Mouse (Mus musculus) CH12.LX (cell line): ENCODE results near the gene Dmtf1. TPM values are rescaled to one million over a fixed set of nuclear protein-coding genes. Genes with fewer than 3 reads are reported as not detected.

Source experiments
- DNase-seq: peaks from one replicate; pipeline ENCODE4 v3.0.0-alpha.2; 2013; ENCODE audit errors: extremely low read depth
- H3K27ac ChIP-seq: 2 replicates; pipeline ENCODE4 v1.5.1; 2012; ENCODE audit warnings: low read depth, mild to moderate bottlenecking, control low read depth, moderate library complexity; ENCODE audit not compliant: insufficient read depth
- H3K27me3 ChIP-seq: replicated peaks from 2 replicates; pipeline ENCODE3; 2012; ENCODE audit warnings: inconsistent platforms
- H3K36me3 ChIP-seq, 2 experiments: replicated peaks in 1 of 2; 2 replicates each; pipeline versions ENCODE3 to v1.6.1; 2012; ENCODE audit warnings: inconsistent platforms in 1 of 2, low read length in 1 of 2, mild to moderate bottlenecking in 1 of 2, mixed read lengths in 1 of 2, moderate library complexity in 1 of 2; ENCODE audit not compliant: control insufficient read depth in 1 of 2, insufficient read depth in 1 of 2
- H3K4me1 ChIP-seq, 2 experiments: 2 replicates each; pipeline ENCODE4 v1.6.1; 2012; ENCODE audit warnings: inconsistent platforms in 1 of 2, moderate library complexity in 1 of 2; ENCODE audit not compliant: insufficient read depth in 2 of 2, control insufficient read depth in 1 of 2
- H3K4me2 ChIP-seq: 2 replicates; pipeline ENCODE4 v1.6.1; 2012; ENCODE audit warnings: low read depth, mild to moderate bottlenecking, control low read depth; ENCODE audit not compliant: poor library complexity, insufficient read depth, severe bottlenecking
- H3K4me3 ChIP-seq, 3 experiments: fragments of 150-350 bp in 1 of 3; sonication (generic) in 1 of 3; replicated peaks in 1 of 3; 2 replicates each; pipeline versions ENCODE3 to v1.5.1; 2011 to 2012; ENCODE audit warnings: low read depth in 2 of 3, low read length in 2 of 3, mild to moderate bottlenecking in 2 of 3, moderate library complexity in 2 of 3, control low read depth in 1 of 3, improper control_type of control experiment in 1 of 3, inconsistent platforms in 1 of 3, mixed read lengths in 1 of 3; ENCODE audit not compliant: poor library complexity in 1 of 3
- H3K79me2 ChIP-seq: replicated peaks from 2 replicates; pipeline ENCODE4 v1.6.1; 2012; ENCODE audit warnings: mild to moderate bottlenecking, moderate library complexity; ENCODE audit not compliant: control insufficient read depth, poor library complexity, insufficient read depth, severe bottlenecking; ENCODE audit errors: extremely low read depth
- H3K9ac ChIP-seq: 2 replicates; pipeline ENCODE4 v1.6.1; 2012; ENCODE audit warnings: low read depth, mild to moderate bottlenecking, control low read depth, moderate library complexity; ENCODE audit not compliant: insufficient read depth
- H3K9me3 ChIP-seq: replicated peaks from 2 replicates; pipeline ENCODE3; 2012; ENCODE audit warnings: low read length, inconsistent platforms, mixed read lengths
- BHLHE40 ChIP-seq: IDR thresholded peaks from 2 replicates; pipeline ENCODE4 v1.6.1; 2011; ENCODE audit warnings: mild to moderate bottlenecking, low read depth, low read length, improper control_type of control experiment
- E2F4 ChIP-seq: IDR thresholded peaks from 2 replicates; pipeline ENCODE4 v1.6.1; 2011; ENCODE audit warnings: low read depth, low read length, improper control_type of control experiment; ENCODE audit not compliant: insufficient replicate concordance
- EP300 ChIP-seq: IDR thresholded peaks from 2 replicates; pipeline ENCODE4 v1.6.1; 2011; ENCODE audit warnings: low read length, improper control_type of control experiment
- IRF4 ChIP-seq: IDR thresholded peaks from 2 replicates; pipeline ENCODE4 v1.6.1; 2014; ENCODE audit warnings: low read depth, mild to moderate bottlenecking, inconsistent platforms, low read length, improper control_type of control experiment
- JUND ChIP-seq: conservative IDR thresholded peaks from 2 replicates; pipeline ENCODE4 v1.6.1; 2011; ENCODE audit warnings: low read depth, low read length, improper control_type of control experiment
- MAFK ChIP-seq: IDR thresholded peaks from 2 replicates; pipeline ENCODE4 v1.6.1; 2011; ENCODE audit warnings: low read length, improper control_type of control experiment; ENCODE audit not compliant: insufficient replicate concordance
- NRF1 ChIP-seq: IDR thresholded peaks from 2 replicates; pipeline ENCODE4 v1.6.1; 2014; ENCODE audit warnings: low read depth, mild to moderate bottlenecking, inconsistent platforms, low read length, improper control_type of control experiment, moderate library complexity
- PAX5 ChIP-seq: IDR thresholded peaks from 2 replicates; pipeline ENCODE4 v1.6.1; 2012; ENCODE audit warnings: low read length, inconsistent platforms, mixed read lengths
- dilution Hi-C: fragments of 300-500 bp; cut with MboI; formaldehyde crosslinking; loops from 2 replicates; pipeline ENCODE4 v1.14.3; 2020; ENCODE audit warnings: low sequenced_read_pairs; ENCODE audit not compliant: extremely low pct_unique_long_range_greater_than_20kb, extremely low pct_ligation_motif_present
- in situ Hi-C: fragments of 300-500 bp; cut with MboI; formaldehyde crosslinking; loops from 3 replicates; pipeline ENCODE4 v1.14.3; 2019; ENCODE audit warnings: low sequenced_read_pairs, low pct_ligation_motif_present, low pct_unique_long_range_greater_than_20kb, mixed read lengths
- polyA plus RNA-seq: library from polyadenylated mRNA; unstranded; fragments of >175 nt; gene quantifications from 2 replicates; pipeline ENCODE4 v1.2.1, GENCODE M21; 2012; ENCODE audit warnings: low read depth; ENCODE audit not compliant: insufficient read length
- total RNA-seq, 2 experiments: library from RNA; depleted of rRNA; stranded (reverse); fragments of 300-350 nt in 1 of 2; fragments of >200 nt in 1 of 2; gene quantifications; 2 replicates each; pipeline ENCODE4 v1.2.3; 2012 to 2014

The Dmtf1 gene
- total and polyA plus RNA-seq, 3 experiments = 18.1 to 36.8 (median 30.6) TPM

DNA sequence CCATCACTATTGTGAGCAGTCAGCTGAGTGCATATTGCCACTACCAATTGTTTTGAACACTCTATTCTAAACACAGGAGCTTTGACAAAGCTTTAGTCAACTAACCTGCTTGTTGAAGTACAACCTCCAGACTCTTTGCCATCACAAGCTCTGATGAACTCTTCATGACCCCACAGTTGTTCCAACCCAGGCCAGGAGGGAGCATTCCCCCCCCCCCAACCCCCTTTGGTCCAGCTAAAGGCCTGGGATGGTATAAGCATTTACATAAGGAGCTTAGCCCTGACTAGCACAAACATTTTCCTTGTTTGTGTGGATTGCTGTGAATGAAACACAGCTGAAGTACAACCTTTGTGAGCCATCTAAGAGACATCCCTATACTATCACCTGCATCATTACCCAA, 4.8 kb downstream of the Dmtf1 start:
- H3K79me2 ChIP-seq = peaks cover 70% of the 10 kb centered on the region
- H3K27me3 ChIP-seq = no peaks in the 10 kb centered on the region
- H3K4me3 ChIP-seq = no peak overlapping the region
- H3K27ac ChIP-seq = no peak overlapping the region
- in situ Hi-C loops (no loop called here), dilution Hi-C loops (no loop called here)
- H3K9ac ChIP-seq = no peak overlapping the region
- H3K4me1 ChIP-seq = peaks cover 0 to 27% of the 10 kb centered on the region in 2 experiments; a peak in 2 of 4 replicates
- no peak overlapping the region for H3K4me2 ChIP-seq
- peaks cover 11 to 44% of the 10 kb centered on the region in 2 experiments for H3K36me3 ChIP-seq
- H3K9me3 ChIP-seq = no peaks in the 10 kb centered on the region
- TF ChIP-seq JUND (no peak), EP300 (no peak), PAX5 (no peak), IRF4 (no peak), BHLHE40 (no peak), NRF1 (no peak)
- DNase-seq = no peak

GRCm38 (mm10) chr5:9149273-9149850, 12.2 kb downstream of the Dmtf1 start:
- no peak overlapping the region for H3K4me2 ChIP-seq
- in situ Hi-C loops (no loop called here), dilution Hi-C loops (no loop called here)
- peaks cover 28% of the 10 kb centered on the region for H3K79me2 ChIP-seq
- no peaks in the 10 kb centered on the region for H3K9me3 ChIP-seq
- TF ChIP-seq JUND = no peak
- peaks cover 36 to 77% of the 10 kb centered on the region in 2 experiments for H3K36me3 ChIP-seq
- no peak overlapping the region for H3K9ac ChIP-seq
- no peak overlapping the region for H3K4me3 ChIP-seq
- no peak for DNase-seq
- no peak overlapping the region for H3K27ac ChIP-seq
- no peaks in the 10 kb centered on the region for H3K4me1 ChIP-seq
- H3K27me3 ChIP-seq = no peaks in the 10 kb centered on the region

DNA sequence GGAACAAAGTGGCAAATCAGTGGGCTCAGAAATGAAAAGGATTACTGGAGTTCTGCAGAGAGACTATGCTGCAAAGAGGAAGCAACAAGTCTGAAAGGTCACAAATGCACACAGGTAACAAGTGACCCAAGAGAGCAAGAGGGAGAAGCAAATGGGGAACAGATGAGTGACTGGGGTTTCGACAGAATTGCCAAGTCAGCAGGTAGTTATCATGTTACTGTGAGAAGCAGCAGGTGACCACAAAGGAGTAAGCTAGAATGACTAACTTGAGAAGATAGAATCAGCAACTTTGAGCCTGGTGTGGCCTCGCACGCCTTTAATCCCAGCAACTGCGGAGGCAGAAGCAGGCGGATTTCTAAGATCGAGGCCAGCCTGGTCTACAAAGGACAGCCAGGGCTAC, 19.2 kb downstream of the Dmtf1 start:
- dilution Hi-C loops = no loop called here
- Histone ChIP-seq H3K4me2 (no peak overlapping the region), H3K4me3 (no peak overlapping the region), H3K4me1 (no peaks in the 10 kb centered on the region), H3K36me3 (peaks cover 39 to 71% of the 10 kb centered on the region in 2 experiments), H3K27me3 (no peaks in the 10 kb centered on the region), H3K9ac (no peak overlapping the region), H3K79me2 (no peaks in the 10 kb centered on the region; the same call in 1 of the 2 replicates), H3K9me3 (no peaks in the 10 kb centered on the region), H3K27ac (no peak overlapping the region)
- in situ Hi-C loops = no loop called here
- no peak for TF ChIP-seq E2F4
- TF ChIP-seq MAFK = peak; percentile 77
- no peak for DNase-seq
